Mouse (Mus musculus) kidney, postnatal 14 days (tissue): ENCODE data around the gene Hist1h1d.
"Not testable (repeated sequence)": the region's sequence is repeated elsewhere in the genome, so short reads cannot be mapped to it uniquely, and the experiment has no call there.

ENCODE experiments used
- DNase-seq: peaks from one replicate; pipeline ENCODE4 v3.0.0; 2022; ENCODE audit warnings: mixed read lengths

Hist1h1d gene

GRCm38 (mm10) chr13:23573898-23574524, 20.9 kb downstream of the Hist1h1d start, which contains the start of the genes Hist1h2bf and Hist1h2ad:
TSS of gene Hist1h2bf (minus strand) at chr13:23574196.
TSS of gene Hist1h2ad (plus strand) at chr13:23574381.
- DNase-seq = peak; percentile 94

DNA sequence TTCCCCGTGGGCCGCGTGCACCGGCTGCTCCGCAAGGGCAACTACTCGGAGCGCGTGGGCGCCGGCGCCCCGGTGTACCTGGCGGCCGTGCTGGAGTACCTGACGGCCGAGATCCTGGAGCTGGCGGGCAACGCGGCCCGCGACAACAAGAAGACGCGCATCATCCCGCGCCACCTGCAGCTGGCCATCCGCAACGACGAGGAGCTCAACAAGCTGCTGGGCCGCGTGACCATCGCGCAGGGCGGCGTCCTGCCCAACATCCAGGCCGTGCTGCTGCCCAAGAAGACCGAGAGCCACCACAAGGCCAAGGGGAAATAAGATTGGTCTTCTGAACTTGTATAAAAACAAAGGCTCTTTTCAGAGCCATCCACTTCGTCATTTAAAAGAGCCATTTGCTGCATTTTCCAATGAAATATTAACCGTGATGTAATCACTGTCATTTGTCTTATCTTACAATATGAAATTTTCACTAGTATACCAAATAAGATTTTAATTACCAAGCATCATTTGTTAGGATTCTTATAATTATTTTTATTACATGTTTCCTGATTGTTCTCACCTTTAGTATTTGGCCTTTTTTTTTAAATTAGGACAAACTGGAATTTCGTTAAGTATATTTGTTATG, 21.6 kb downstream of the Hist1h1d start:
- DNase-seq = not testable (repeated sequence)

DNA sequence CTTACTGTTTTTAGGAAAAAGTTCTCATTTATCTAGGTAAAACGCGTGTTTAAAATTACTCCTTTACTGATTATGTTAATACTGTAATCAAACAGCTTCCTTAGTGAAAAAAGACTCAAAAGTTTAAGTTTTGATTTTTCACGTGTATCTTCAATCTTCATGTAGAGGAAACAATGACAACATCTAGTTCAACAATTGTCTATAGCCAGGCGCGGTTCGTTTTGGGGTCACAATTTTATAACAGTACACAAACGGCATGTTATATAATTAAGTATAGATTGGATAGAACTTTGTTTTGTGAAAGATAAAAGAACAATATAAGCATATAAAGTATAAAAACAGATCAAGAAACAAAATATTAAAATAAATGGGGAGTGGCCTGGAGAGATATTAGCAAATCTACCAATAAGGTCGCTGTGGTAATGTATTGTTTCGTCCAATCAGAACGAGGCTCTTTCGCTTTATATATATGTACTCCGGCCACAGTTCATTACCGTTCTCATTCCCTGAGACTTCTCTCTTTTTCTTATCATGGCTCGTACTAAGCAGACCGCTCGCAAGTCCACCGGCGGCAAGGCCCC, 22.3 kb downstream of the Hist1h1d start, which contains the start of gene Hist1h3d:
Hist1h3d (plus strand) TSS at position 493 of the 581 bp plus-strand sequence.
- peak; percentile 73 for DNase-seq

- DNase-seq = not testable (repeated sequence)
These were observed 22.8 kb downstream of the Hist1h1d start for GRCm38 (mm10) chr13:23575864-23576313.

- no peak for DNase-seq
These were observed 23.4 kb downstream of the Hist1h1d start for GRCm38 (mm10) chr13:23576351-23576881.

GRCm38 (mm10) chr13:23576906-23577639, 24.0 kb downstream of the Hist1h1d start:
- DNase-seq = no peak

DNA sequence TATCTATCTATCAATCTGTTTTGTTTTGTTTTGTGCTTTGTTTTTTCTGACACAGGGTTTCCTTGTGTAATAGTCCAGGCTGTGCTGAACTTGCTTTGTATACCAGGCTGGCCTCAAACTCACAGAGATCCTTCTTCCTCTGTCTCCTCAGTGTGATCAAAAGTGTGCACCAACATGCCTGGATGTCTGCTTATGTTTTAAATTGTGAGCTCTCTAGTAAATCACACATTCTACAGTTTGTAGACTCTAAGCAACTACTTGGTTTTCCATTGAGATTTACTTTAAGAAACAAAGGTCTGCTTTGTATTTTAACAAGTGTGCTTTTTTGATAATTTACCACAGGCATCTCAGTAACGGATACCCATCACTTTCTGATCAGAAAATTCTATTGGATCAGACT, 24.8 kb downstream of the Hist1h1d start:
- DNase-seq = no peak

DNA sequence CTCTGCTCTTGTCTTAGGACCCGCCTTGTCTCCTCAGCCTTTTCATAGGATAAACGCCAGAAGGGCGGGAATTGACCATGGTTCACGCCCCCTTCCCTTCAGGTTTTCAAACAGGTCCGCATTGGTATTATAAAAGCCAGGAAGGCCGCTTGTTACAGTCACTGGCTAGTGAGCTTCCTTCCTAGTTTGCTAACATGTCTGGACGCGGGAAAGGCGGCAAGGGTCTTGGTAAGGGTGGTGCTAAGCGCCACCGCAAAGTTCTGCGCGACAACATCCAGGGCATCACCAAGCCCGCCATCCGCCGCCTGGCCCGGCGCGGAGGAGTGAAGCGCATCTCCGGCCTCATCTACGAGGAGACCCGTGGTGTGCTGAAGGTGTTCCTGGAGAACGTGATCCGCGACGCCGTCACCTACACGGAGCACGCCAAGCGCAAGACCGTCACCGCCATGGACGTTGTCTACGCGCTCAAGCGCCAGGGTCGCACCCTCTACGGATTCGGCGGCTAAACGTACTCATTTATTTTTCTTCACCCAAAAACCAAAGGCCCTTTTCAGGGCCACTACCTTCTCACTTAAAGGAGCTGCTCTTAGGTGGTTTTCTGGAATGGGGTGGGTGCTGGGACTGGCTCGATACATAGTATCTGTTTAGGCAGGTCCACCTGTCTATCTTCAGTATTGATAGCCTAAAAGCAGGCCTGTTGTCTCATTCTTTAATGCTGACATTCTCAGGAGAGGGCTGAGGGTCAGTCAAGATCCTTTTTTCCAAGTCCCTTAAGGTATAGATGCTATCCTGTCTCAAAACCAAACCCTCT, 28.6 kb downstream of the Hist1h1d start, which contains the start of gene Hist1h4d:
Hist1h4d (plus strand) TSS at position 191 of the 811 bp plus-strand sequence.
- DNase-seq = peak; percentile 97

GRCm38 (mm10) chr13:23582219-23583056, 29.4 kb downstream of the Hist1h1d start:
- no peak for DNase-seq

DNA sequence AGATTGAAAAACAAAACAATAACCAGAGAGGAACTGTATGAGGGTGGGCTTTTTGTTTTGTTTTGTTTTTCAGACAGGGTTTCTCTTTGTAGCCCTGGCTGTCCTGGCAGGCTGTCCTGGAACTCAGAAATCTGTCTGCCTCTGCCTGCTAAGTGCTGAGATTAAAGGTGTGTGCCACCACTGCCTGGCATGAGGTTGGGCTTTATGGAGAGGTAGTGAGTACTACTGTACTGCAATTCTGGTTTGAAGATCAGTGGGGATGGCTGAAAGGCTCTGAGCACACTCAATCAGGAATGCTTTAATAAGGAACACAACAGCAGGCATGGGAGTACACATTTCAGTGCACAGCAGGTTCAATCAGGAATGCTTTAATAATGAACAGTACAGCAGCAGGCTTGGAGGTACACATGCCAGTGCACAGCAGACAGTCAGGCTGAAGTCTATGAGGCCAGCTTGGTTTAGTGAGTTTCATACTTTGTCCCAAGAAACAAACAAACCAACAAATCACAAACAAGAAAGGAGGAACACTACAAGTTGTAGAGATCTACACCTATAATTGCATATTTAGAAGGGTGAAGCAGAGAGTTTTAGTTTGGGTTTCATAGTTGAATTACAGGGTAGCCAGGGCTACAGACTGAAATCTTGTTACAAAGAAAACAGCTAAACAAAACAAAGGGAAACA, 30.5 kb downstream of the Hist1h1d start:
- no peak for DNase-seq

DNA sequence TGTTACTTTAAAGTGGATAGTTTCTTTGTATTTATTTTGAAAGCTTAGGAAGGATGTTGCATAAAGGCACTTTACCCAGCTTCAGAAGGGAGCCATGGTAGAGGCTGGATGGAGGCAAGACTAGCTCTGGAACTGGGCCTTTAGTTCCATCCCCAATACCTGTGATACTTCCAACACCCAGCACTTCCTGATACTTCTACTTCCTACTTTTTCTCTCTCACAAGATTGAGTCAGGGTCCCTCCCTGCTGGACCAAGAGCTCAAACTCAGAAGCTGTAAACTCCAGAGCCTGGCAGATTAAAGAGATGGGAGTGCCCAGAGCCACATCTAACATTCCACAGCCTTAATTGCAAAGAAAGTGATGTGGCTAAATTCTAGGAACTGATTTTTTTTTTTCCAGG, 31.3 kb downstream of the Hist1h1d start:
- DNase-seq = no peak

- DNase-seq = peak; percentile 76
These were observed 32.0 kb downstream of the Hist1h1d start for GRCm38 (mm10) chr13:23585029-23585441.

DNA sequence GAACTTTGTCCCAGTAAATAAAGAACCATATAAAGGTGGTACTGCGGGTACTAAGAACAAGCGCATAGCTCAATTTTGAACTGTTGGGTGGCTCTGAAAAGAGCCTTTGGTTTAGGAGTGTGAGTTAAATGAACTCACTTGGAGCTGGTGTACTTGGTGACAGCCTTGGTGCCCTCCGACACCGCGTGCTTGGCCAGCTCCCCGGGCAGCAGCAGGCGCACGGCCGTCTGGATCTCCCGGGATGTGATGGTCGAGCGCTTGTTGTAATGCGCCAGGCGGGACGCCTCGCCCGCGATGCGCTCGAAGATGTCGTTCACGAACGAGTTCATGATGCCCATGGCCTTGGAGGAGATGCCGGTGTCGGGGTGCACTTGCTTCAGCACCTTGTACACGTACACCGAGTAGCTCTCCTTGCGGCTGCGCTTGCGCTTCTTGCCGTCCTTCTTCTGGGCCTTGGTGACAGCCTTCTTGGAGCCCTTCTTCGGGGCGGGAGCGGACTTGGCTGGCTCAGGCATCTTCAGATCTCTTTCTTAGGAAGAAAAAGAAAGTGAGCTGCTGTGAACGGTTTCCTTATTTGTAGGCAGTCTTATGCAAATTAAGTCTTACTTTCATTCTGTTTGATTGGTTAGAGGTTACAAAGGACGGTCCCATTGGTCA, 32.5 kb downstream of the Hist1h1d start:
- peak; percentile 81 for DNase-seq

DNA sequence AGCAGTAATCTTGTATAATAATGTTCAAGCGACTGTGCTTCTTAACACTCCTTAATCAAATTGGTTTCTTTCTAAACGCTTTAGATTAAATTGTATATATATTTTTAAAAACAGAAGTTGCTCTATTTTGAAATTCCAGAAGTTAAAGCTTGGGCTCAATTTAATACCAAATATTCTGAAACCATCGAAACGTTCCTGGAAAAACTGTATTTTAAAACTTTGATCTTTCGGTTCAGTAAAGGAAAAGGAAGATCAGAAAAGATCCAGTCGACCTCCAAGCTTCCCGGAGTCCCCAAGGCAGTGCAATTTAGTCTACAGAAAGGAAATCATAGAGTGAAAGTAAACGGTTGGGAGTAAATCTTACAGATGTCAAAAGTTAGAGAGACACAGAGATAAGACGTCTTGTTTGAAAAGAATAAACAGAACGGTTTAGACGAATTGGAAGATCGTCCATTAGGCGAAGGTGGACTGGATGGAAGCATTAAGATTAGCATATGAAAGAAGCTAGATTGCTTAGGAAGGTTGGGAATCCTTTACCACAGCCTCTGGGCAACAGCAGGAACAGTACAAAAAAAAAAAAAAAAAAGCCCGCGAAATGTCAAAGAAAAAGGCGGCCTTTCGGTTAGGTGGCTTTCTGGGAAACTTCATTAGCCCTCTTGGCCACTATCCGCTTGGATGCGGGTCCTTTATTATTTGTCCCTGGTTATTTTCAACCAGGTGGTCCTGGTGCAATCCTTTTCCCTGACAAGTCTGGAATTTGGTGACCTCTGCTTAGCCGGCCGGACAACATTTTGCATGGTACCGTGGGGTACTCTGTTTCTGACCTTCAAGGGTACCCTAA, 33.3 kb downstream of the Hist1h1d start:
- no peak for DNase-seq

DNA sequence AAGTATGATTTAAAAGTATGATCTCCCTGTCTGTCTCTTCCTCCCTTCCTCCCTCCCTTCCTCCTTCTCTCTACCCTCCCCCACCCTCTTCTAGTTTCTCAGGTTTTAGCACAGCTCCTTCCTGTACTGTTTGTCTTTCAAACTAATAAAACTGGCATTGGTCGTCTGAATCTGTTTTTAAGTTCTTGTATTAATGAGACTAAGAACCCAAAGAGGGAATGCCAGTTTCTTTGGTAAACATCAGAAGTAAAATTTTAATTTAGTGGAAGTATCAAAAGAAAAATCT, 33.8 kb downstream of the Hist1h1d start:
- DNase-seq = no peak

- DNase-seq = no peak
These were observed 38.1 kb downstream of the Hist1h1d start for GRCm38 (mm10) chr13:23591206-23591605.

GRCm38 (mm10) chr13:23591886-23592285, 38.8 kb downstream of the Hist1h1d start:
- DNase-seq = not testable (repeated sequence)

GRCm38 (mm10) chr13:23592614-23593013, 39.6 kb downstream of the Hist1h1d start:
- DNase-seq = no peak
